Mouse (Mus musculus): ENCODE measurements at regions not wholly inside any gene's neighbourhood (a gene's known extent, or its start where the extent isn't known, plus 50 kb on each side); places are given as distances from the start of the nearest gene placed in this dataset.

GRCm38 (mm10) chrX:12358026-12358425 lies 197.9 kb upstream of the Bcor start:
- DNase-seq = no peak
- intact Hi-C loops (cut with DNase I) = no loop called here

DNA sequence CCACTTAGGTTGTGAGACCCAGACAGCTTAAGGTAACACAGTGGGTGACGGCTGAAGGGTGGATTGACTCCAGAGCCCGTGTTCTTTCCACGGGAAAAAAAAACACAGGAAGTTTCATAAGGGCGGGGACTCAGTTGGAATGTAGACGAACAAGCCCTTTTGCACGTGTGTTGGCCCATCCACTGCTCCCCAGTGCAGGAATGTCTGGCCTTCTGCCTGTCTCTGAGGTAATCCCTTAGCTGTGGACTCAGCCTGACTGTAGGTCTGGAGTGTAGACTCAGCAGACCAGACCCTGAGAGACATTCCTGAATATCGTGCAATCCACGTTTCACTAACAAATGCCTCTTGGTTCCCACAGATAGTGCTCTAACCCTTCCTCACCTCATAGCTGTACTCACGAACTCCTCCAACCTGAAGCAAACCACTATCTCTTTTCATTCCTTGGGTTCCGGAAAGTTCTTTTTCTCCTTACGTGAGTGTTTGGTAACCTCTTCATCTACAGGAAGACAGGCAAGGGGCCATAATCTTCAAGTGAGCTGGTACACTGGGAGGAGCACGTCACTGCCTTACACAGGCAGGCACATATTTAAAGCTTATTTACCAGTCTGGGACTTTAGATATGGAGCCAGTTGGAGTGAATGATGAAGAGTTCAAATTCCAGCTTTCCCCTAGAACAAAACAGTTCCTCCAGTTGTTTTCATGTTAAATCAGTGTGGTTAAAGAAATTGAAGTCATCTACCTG lies 205.6 kb upstream of the Bcor start:
- DNase-seq = peak; percentile 13 to 49
- intact Hi-C loops (cut with DNase I) = no loop called here

GRCm38 (mm10) chrX:12366801-12367200 lies 206.6 kb upstream of the Bcor start:
- DNase-seq = no peak
- intact Hi-C loops (cut with DNase I) = no loop called here

GRCm38 (mm10) chrX:12373670-12374069 lies 213.5 kb upstream of the Bcor start:
- no peak for DNase-seq
- intact Hi-C loops (cut with DNase I) = no loop called here

- DNase-seq = no peak
These were observed 211.8 kb upstream of the Atp6ap2 start for GRCm38 (mm10) chrX:12375796-12376195.

DNA sequence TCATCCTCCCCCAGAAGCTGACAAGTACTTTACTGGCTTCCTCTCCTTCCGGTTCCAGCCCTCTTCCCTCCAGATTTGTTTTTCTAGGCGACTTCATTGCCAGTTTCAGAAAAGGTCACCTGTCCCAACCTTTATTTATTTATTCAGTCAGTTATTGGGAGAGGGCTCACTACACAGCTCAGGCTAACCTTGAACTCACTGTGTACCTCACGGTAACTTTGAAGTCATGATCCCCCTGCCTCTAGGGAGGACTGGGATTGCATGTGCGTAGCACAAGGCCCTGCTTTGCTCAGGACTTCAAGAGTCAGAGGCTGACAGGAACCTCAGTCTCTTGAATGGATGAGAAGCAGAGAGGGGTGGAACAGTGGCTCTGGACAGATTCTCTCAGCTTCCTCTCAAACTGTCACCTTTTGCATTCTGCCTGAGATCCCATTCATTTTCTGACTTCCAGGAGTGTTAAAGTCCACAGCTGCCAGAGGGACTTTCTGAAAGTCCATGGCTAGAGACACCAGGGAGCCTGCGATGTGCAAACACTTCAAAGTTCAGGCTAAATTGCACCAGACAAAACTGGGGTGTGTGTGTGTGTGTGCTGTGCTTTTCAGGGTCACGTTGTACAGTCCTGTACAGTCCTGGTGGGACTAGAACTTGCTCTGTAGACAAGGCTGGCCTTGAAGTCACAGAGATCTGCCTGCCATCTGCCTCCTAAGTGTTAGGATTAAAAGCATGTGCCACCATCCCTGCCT lies 211.2 kb upstream of the Atp6ap2 start:
- intact Hi-C loops (cut with DNase I) = no loop called here
- DNase-seq = no peak

More at GRCm38 (mm10) chrX:12375796-12376195, 211.8 kb upstream of the Atp6ap2 start:
- intact Hi-C loops (cut with DNase I) = no loop called here

DNA sequence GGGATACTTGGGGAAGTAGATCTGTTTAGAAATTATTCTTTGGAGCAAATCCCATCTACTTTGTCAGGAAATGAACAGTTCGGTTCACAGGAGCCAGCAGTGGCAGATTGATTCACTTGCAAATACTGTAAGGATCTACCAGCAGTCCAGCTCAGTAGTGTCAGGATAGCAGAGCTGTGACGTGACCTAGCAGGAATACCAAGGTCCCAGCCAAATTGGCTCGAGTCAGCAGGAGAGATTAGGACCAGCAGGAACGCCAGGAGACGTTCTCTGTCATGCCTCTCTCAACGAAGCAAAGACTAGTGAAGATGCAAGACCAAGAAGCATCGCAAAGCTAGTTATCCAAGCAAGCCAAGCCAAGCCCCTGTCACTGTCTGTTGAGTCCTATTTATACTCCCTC lies 210.2 kb upstream of the Atp6ap2 start:
- intact Hi-C loops (cut with DNase I) = no loop called here

DNA sequence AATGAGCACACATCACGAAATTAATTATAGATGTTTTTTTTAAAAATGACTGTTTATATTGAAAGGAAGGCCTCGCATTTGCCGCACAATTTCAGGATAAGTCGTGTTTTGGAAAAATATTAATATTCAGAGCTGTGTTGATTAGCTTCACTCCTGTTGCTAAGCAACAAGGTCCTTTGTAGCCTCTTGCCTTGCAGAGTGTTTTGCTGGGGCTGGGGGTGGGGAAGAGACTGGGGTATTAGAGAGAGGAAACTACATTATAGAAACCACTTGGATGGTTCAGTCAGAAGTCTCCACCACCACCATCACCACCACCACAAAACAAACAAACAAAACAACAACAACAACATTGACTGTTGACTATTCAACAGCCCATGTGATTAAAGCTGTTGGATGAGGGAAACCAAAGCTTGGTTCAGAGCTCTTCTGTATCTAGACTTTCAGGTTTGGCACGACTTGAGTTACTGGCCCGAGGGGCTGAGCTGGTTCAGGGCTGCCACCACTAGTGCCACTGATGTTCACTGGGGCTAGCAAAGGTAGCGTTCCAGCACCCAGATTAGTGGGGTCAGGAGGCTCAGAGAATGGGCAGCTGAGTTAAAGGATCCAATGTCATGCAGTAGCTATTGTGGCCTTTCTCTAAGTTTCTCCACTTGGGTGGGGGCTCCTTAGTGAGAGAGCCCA lies 195.3 kb upstream of the Atp6ap2 start:
- intact Hi-C loops (cut with DNase I) = no loop called here
- DNase-seq = no peak

More for the DNA sequence above, 210.2 kb upstream of the Atp6ap2 start:
- DNase-seq = no peak

DNA sequence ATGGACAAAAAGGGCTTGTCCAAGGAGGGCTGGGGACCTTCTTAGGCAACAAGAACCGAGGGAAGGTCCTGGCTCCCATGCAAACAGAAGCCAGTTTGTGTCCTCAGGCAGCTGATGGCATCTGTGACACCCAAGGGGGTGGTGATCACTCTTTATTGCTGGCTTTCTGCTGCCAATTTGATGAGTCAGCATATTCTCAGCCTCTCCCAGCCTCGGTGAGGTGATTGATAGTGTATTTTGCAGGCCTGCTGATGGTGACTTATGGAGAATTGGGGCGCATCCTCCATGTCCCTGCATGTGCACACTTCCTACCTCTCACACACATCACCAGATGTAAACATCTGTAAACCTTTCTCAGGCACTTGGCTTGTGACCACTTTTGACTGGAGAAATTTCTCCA lies 178.3 kb upstream of the Atp6ap2 start:
- no peak for DNase-seq
- intact Hi-C loops (cut with DNase I) = no loop called here

DNA sequence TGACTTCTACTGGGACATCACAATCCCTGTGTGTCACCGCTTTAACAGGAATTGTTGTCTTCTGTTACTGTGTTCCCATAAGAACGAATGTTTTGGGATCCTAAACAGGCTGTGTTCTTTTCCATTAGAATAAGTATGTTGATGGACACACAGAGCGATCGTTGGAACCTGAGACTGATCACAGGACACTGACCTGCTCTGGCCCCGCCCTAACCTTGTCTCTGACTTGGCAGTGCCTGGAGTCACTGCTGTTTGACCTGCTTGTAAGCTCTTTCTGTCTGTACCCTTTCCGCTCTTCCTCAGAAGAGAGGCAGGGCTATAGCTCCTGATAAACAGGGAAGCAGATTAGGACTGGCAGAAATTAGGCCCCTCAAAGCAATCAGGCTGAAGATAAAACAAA lies 162.0 kb upstream of the Atp6ap2 start:
- no peak for DNase-seq
- intact Hi-C loops (cut with DNase I) = no loop called here

GRCm38 (mm10) chrX:12426664-12427063 lies 160.9 kb upstream of the Atp6ap2 start:
- intact Hi-C loops (cut with DNase I) = no loop called here
- no peak for DNase-seq

DNA sequence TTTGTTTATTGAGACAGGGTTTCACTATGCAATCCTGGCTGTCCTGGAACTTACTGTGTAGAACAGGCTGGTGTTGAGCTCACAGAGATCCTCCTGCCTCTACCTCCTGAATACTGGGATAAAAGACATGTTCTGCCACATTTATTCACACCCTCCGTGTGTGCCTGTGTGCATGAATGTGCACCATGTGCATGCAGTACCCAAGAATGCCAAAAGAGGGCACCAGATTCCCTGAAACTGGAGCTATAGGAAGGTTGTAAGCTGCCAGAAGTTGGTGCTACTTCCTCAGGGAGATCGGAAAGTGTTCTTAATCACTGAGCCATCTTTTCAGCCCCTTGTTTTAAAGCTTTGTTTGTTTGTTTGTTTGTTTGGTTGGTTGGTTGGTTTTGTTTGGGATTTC lies 155.3 kb upstream of the Atp6ap2 start:
- DNase-seq = no peak
- intact Hi-C loops (cut with DNase I) = no loop called here

- DNase-seq = no peak
- intact Hi-C loops (cut with DNase I) = no loop called here
These were observed 151.9 kb upstream of the Atp6ap2 start for GRCm38 (mm10) chrX:12435656-12436055.

GRCm38 (mm10) chrX:12436106-12436505 lies 151.5 kb upstream of the Atp6ap2 start:
- intact Hi-C loops (cut with DNase I) = no loop called here

DNA sequence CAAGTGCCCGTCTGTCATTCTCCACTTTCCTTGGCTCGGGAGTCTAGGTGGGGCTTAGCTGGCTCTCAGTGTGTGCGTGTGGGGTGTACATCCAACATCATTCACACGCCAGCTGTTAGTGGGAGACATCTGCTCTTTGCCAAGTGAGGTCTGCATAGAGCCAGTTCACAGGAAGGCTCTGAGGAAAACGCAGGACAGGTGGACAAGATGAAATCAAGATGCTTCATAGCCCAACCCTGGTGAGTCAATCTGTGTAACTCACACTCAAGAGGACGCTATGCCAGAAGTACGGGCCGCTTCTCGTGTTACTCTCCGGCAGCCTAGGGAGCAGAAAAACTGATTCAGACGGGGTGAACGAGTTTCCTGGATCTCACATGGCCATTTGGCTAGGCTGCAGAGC lies 148.2 kb upstream of the Atp6ap2 start:
- intact Hi-C loops (cut with DNase I) = no loop called here
- DNase-seq = peak in 1 of 2 experiments; percentile 11

More at GRCm38 (mm10) chrX:12436106-12436505, 151.5 kb upstream of the Atp6ap2 start:
- no peak for DNase-seq

DNA sequence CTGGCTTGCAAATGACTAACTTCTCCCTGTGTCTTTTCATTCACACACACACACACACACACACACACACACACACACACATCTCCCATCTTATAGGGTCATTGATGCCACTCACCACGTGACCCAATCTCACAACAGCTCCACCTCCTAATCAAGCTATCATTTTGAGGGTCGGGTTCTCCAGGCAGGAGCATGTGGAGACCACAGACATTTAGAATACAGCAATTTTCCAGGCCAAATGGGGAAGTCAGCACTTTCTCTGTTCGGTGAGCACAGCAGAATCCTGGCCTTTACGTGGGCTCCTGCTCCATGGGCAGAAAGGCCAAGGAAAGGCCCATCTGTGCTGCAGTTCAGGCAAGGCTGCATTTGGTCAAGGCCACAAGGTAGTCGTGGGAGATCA lies 143.8 kb upstream of the Atp6ap2 start:
- intact Hi-C loops (cut with DNase I) = no loop called here
- DNase-seq = no peak

DNA sequence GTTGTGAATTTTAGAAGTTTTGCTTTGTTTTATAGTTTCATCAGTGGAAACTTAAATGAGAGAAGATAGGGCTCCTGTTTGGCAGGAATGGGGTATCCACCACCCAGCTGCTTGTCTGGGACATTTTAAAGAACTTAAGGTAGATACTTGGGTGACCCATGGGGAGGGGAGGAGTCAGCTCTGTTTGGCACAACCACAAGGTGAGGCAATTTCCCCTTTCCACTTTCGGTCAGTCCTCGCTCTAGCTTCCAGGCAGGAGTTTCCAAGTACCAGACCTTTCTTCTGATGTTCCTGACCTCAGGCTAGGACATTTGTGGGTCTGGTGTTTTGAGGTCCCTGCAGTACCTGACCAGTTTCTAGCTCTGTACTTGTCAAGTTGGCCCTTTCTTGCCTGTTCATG lies 142.5 kb upstream of the Atp6ap2 start:
- intact Hi-C loops (cut with DNase I) = no loop called here

GRCm38 (mm10) chrX:12447962-12448361 lies 139.6 kb upstream of the Atp6ap2 start:
- no peak for DNase-seq
- intact Hi-C loops (cut with DNase I) = no loop called here

More for the DNA sequence above, 142.5 kb upstream of the Atp6ap2 start:
- DNase-seq = no peak

GRCm38 (mm10) chrX:12449688-12450087 lies 137.9 kb upstream of the Atp6ap2 start:
- intact Hi-C loops (cut with DNase I) = no loop called here
- no peak for DNase-seq

- intact Hi-C loops (cut with DNase I) = no loop called here
- no peak for DNase-seq
These were observed 134.4 kb upstream of the Atp6ap2 start for GRCm38 (mm10) chrX:12452979-12453769.

- DNase-seq = no peak
- intact Hi-C loops (cut with DNase I) = no loop called here
These were observed 125.9 kb upstream of the Atp6ap2 start for GRCm38 (mm10) chrX:12461657-12462056.
